Mouse (Mus musculus) liver, postnatal 0 days (tissue): ENCODE measurements around the gene Fam227a. TPM values are rescaled to one million over a fixed set of nuclear protein-coding genes. Genes with fewer than 3 reads are reported as not detected.
A peak's percentile ranks its signal among the peaks of the same experiment; 100 is the strongest.

Experiments
- ATAC-seq: fragments of 200-750 bp; cut with Nextera tagmentation; 2 replicates; pipeline ENCODE4 v1.8.0; 2017; ENCODE audit warnings: mild to moderate bottlenecking, moderate library complexity
- DNase-seq: peaks from one replicate; pipeline ENCODE4 v3.0.0-alpha.2; 2016
- H3K27ac ChIP-seq: fragments of 300-500 bp; sonication (generic); 2 replicates; pipeline ENCODE4 v1.5.1; 2014; ENCODE audit warnings: antibody characterized with exemption, moderate library complexity, mild to moderate bottlenecking, low read depth
- H3K27me3 ChIP-seq: fragments of 300-500 bp; sonication (generic); 2 replicates; pipeline ENCODE4 v1.6.1; 2014; ENCODE audit warnings: low read length, control low read depth, mixed read lengths; ENCODE audit not compliant: insufficient read depth
- H3K36me3 ChIP-seq: fragments of 300-500 bp; sonication (generic); replicated peaks from 2 replicates; pipeline ENCODE4 v1.6.1; 2014; ENCODE audit warnings: mild to moderate bottlenecking, control low read depth, low read length, moderate library complexity, mixed read lengths; ENCODE audit not compliant: insufficient read depth
- H3K4me1 ChIP-seq: fragments of 300-500 bp; sonication (generic); 2 replicates; pipeline ENCODE4 v1.6.1; 2014; ENCODE audit warnings: antibody characterized with exemption, mild to moderate bottlenecking, control low read depth; ENCODE audit not compliant: insufficient read depth
- H3K4me2 ChIP-seq: fragments of 300-500 bp; sonication (generic); 2 replicates; pipeline ENCODE4 v1.6.1; 2014; ENCODE audit warnings: low read depth, mild to moderate bottlenecking, low read length, moderate library complexity, mixed read lengths
- H3K4me3 ChIP-seq: fragments of 300-500 bp; sonication (generic); 2 replicates; pipeline ENCODE4 v1.5.1; 2014; ENCODE audit warnings: low read depth, low read length
- H3K9ac ChIP-seq: fragments of 300-500 bp; sonication (generic); replicated peaks from 2 replicates; pipeline ENCODE4 v1.6.1; 2014; ENCODE audit warnings: mild to moderate bottlenecking, moderate library complexity
- H3K9me3 ChIP-seq: fragments of 300-500 bp; sonication (generic); 2 replicates; pipeline ENCODE4 v1.6.1; 2016; ENCODE audit warnings: mild to moderate bottlenecking, control low read depth, low read length, mixed read lengths
- CTCF ChIP-seq: sonication (generic); IDR thresholded peaks from 2 replicates; pipeline ENCODE4 v1.5.1; 2016; ENCODE audit warnings: antibody characterized with exemption, low read depth
- EP300 ChIP-seq: IDR thresholded peaks from 2 replicates; pipeline ENCODE4 v1.6.1; 2016; ENCODE audit warnings: antibody characterized with exemption, low read depth, mild to moderate bottlenecking
- WGBS: fragments of 180-500 bp; shearing (Covaris S2); extraction: QIAGEN DNeasy Blood & Tissue Kit; methylation state at CpG from one replicate; pipeline ENCODE4 v1.1.7; 2014; ENCODE audit not compliant: insufficient replicate concordance; 5-methylcytosine and 5-hydroxymethylcytosine counted together
- polyA plus RNA-seq: library from polyadenylated mRNA; unstranded; fragments of >200 nt; fragmentation: Nextera tagmentation; extraction: Ambion mirVana; gene quantifications from 2 replicates; pipeline ENCODE4 v1.2.1, GENCODE M21; 2015

Fam227a gene
- polyA plus RNA-seq, 1 experiment from 2014 or later, result 0.13 TPM

- TF ChIP-seq CTCF, result no peak
- no peak for TF ChIP-seq EP300
- no peaks in the 10 kb centered on the region for H3K36me3 ChIP-seq
- DNase-seq (no peak), ATAC-seq (no peak)
- no peaks in the 10 kb centered on the region for H3K27me3 ChIP-seq
- no peaks in the 10 kb centered on the region for H3K9me3 ChIP-seq
- 59% methylated on average over 2 of the region's 2 CpGs for WGBS
- H3K4me3 ChIP-seq, result no peak overlapping the region
- no peak overlapping the region for H3K9ac ChIP-seq
- H3K4me1 ChIP-seq, result no peaks in the 10 kb centered on the region
- H3K27ac ChIP-seq, result no peak overlapping the region
- no peak overlapping the region for H3K4me2 ChIP-seq
Observed at GRCm38 (mm10) chr15:79645483-79645882, 13.3 kb downstream of the Fam227a start.

GRCm38 (mm10) chr15:79641135-79641817, 17.5 kb downstream of the Fam227a start:
- DNase-seq (no peak), ATAC-seq (no peak)
- WGBS, result 59% methylated on average over 11 of the region's 12 CpGs
- H3K9me3 ChIP-seq, result no peaks in the 10 kb centered on the region
- H3K36me3 ChIP-seq, result no peaks in the 10 kb centered on the region
- no peak overlapping the region for H3K9ac ChIP-seq
- no peak overlapping the region for H3K4me3 ChIP-seq
- no peak overlapping the region for H3K4me2 ChIP-seq
- H3K27me3 ChIP-seq, result no peaks in the 10 kb centered on the region
- H3K4me1 ChIP-seq, result no peaks in the 10 kb centered on the region
- no peak overlapping the region for H3K27ac ChIP-seq
- no peak for TF ChIP-seq EP300
- no peak for TF ChIP-seq CTCF

GRCm38 (mm10) chr15:79630471-79630870, 28.3 kb downstream of the Fam227a start:
- Histone ChIP-seq H3K9me3 (no peaks in the 10 kb centered on the region), H3K9ac (no peak overlapping the region), H3K4me2 (no peak overlapping the region), H3K4me3 (no peak overlapping the region), H3K36me3 (no peaks in the 10 kb centered on the region), H3K4me1 (no peaks in the 10 kb centered on the region), H3K27me3 (no peaks in the 10 kb centered on the region), H3K27ac (no peak overlapping the region)
- ATAC-seq, result no peak
- 68% methylated on average over 2 of the region's 2 CpGs for WGBS
- DNase-seq, result no peak
- TF ChIP-seq EP300, result no peak
- TF ChIP-seq CTCF, result no peak

GRCm38 (mm10) chr15:79619770-79620414, 38.9 kb downstream of the Fam227a start:
- no peaks in the 10 kb centered on the region for H3K4me1 ChIP-seq
- ATAC-seq, result no peak
- H3K27ac ChIP-seq, result no peak overlapping the region
- WGBS, result 77% methylated on average over 11 of the region's 11 CpGs
- H3K27me3 ChIP-seq, result no peaks in the 10 kb centered on the region
- H3K4me3 ChIP-seq, result no peak overlapping the region
- H3K9ac ChIP-seq, result no peak overlapping the region
- no peaks in the 10 kb centered on the region for H3K36me3 ChIP-seq
- DNase-seq, result no peak
- TF ChIP-seq CTCF, result no peak
- no peak for TF ChIP-seq EP300
- H3K9me3 ChIP-seq, result no peaks in the 10 kb centered on the region
- H3K4me2 ChIP-seq, result no peak overlapping the region

GRCm38 (mm10) chr15:79618456-79618855, 40.3 kb downstream of the Fam227a start:
- no peak overlapping the region for H3K27ac ChIP-seq
- H3K9ac ChIP-seq, result no peak overlapping the region
- WGBS, result 48% methylated on average over 7 of the region's 7 CpGs
- no peaks in the 10 kb centered on the region for H3K36me3 ChIP-seq
- TF ChIP-seq CTCF, result no peak
- no peak for TF ChIP-seq EP300
- H3K4me2 ChIP-seq, result no peak overlapping the region
- H3K27me3 ChIP-seq, result no peaks in the 10 kb centered on the region
- ATAC-seq (0 out of 2 replicates have a peak, but pooled peaks have one; percentile 7), DNase-seq (no peak)
- no peak overlapping the region for H3K4me3 ChIP-seq
- H3K9me3 ChIP-seq, result no peaks in the 10 kb centered on the region
- no peaks in the 10 kb centered on the region for H3K4me1 ChIP-seq

- Histone ChIP-seq H3K36me3 (no peaks in the 10 kb centered on the region), H3K4me1 (no peaks in the 10 kb centered on the region), H3K27ac (no peak overlapping the region), H3K9ac (no peak overlapping the region), H3K9me3 (no peaks in the 10 kb centered on the region), H3K4me3 (no peak overlapping the region), H3K27me3 (no peaks in the 10 kb centered on the region), H3K4me2 (no peak overlapping the region)
- TF ChIP-seq EP300 (no peak), CTCF (no peak)
- WGBS, result 75% methylated on average over 11 of the region's 11 CpGs
- DNase-seq (no peak), ATAC-seq (no peak)
Observed at GRCm38 (mm10) chr15:79617135-79617534, 41.6 kb downstream of the Fam227a start.

GRCm38 (mm10) chr15:79616729-79617128, 42.0 kb downstream of the Fam227a start:
- H3K4me2 ChIP-seq, result no peak overlapping the region
- H3K27me3 ChIP-seq, result no peaks in the 10 kb centered on the region
- no peak for ATAC-seq
- DNase-seq, result no peak
- H3K9ac ChIP-seq, result no peak overlapping the region
- WGBS, result 71% methylated on average over 5 of the region's 5 CpGs
- TF ChIP-seq EP300 (no peak), CTCF (0 out of 2 replicates have a peak, but pooled peaks have one; percentile 6)
- no peaks in the 10 kb centered on the region for H3K4me1 ChIP-seq
- no peaks in the 10 kb centered on the region for H3K36me3 ChIP-seq
- H3K4me3 ChIP-seq, result no peak overlapping the region
- H3K27ac ChIP-seq, result no peak overlapping the region
- H3K9me3 ChIP-seq, result no peaks in the 10 kb centered on the region
